Mouse (Mus musculus) thymus, postnatal 4 days (tissue): ENCODE measurements at regions not wholly inside any gene's neighbourhood (a gene's known extent, or its start where the extent isn't known, plus 50 kb on each side); places are given as distances from the start of the nearest gene placed in this dataset.

Experiments used
- DNase-seq: peaks from one replicate; pipeline ENCODE4 v3.0.0; 2021

GRCm38 (mm10) chrX:11170416-11170815, 128.6 kb upstream of the H2al1a start:
- no peak for DNase-seq

- peak; percentile 5 for DNase-seq
Measured at GRCm38 (mm10) chrX:11180194-11180816, 118.8 kb upstream of the H2al1a start.

GRCm38 (mm10) chrX:11181855-11182254, 117.2 kb upstream of the H2al1a start:
- no peak for DNase-seq

- no peak for DNase-seq
Measured at GRCm38 (mm10) chrX:11190851-11191250, 108.2 kb upstream of the H2al1a start.

GRCm38 (mm10) chrX:11204135-11204534, 94.9 kb upstream of the H2al1a start:
- no peak for DNase-seq

- DNase-seq = no peak
Measured at GRCm38 (mm10) chrX:11209895-11210294, 89.2 kb upstream of the H2al1a start.

GRCm38 (mm10) chrX:11212811-11213210, 86.2 kb upstream of the H2al1a start:
- DNase-seq = no peak

- peak; percentile 78 for DNase-seq
Measured at GRCm38 (mm10) chrX:11213492-11213891, 85.6 kb upstream of the H2al1a start.

- DNase-seq = no peak
Measured at GRCm38 (mm10) chrX:11239066-11239465, 60.0 kb upstream of the H2al1a start.

- DNase-seq = no peak
Measured at GRCm38 (mm10) chrX:11245576-11245975, 53.5 kb upstream of the H2al1a start.
